Mouse (Mus musculus): Measurements from ENCODE around the gene Clec16a. TPM values are rescaled to one million over a fixed set of nuclear protein-coding genes. Genes with fewer than 3 reads are reported as not detected.

The Clec16a gene
- polyA plus RNA-seq, 1 experiment = 6.3 TPM

- H3K4me3 ChIP-seq (replicated peaks; ENCODE audit: control insufficient read depth, low read depth, low read length) = no peak overlapping the region
- 74% methylated on average over 9 of the region's 9 CpGs for WGBS
- no peaks in the 10 kb centered on the region; the same call in 1 of the 2 replicates for H3K4me1 ChIP-seq (ENCODE audit: control insufficient read depth, insufficient read depth, low read length)
- H3K27ac ChIP-seq (ENCODE audit: control insufficient read depth, insufficient read depth, low read depth, low read length, poor library complexity) = no peak overlapping the region
- no peak for TF ChIP-seq POLR2A (IDR thresholded peaks at IDR 0.05; ENCODE audit: borderline replicate concordance, control insufficient read depth, low read depth, low read length)
These were observed 194.8 kb downstream of the Clec16a start for GRCm38 (mm10) chr16:10739854-10740398.

- TF ChIP-seq CTCF (IDR thresholded peaks at IDR 0.05; ENCODE audit: control insufficient read depth, insufficient read depth, low read length) (no peak), POLR2A (IDR thresholded peaks at IDR 0.05; ENCODE audit: borderline replicate concordance, control insufficient read depth, low read depth, low read length) (no peak)
- Histone ChIP-seq H3K4me1 (ENCODE audit: control insufficient read depth, insufficient read depth, low read length) (no peaks in the 10 kb centered on the region; the same call in 1 of the 2 replicates), H3K27ac (ENCODE audit: control insufficient read depth, insufficient read depth, low read depth, low read length, poor library complexity) (no peak overlapping the region), H3K4me3 (replicated peaks; ENCODE audit: control insufficient read depth, low read depth, low read length) (no peak overlapping the region)
- 54% methylated on average over 2 of the region's 2 CpGs for WGBS
These were observed 195.9 kb downstream of the Clec16a start for GRCm38 (mm10) chr16:10741082-10741481.

- Histone ChIP-seq H3K4me1 (ENCODE audit: control insufficient read depth, insufficient read depth, low read length) (no peaks in the 10 kb centered on the region), H3K27ac (ENCODE audit: control insufficient read depth, insufficient read depth, low read depth, low read length, poor library complexity) (no peak overlapping the region)
- WGBS = 77% methylated on average over 7 of the region's 7 CpGs
These were observed 204.1 kb downstream of the Clec16a start for GRCm38 (mm10) chr16:10749226-10749625.

GRCm38 (mm10) chr16:10749824-10750223 is 204.7 kb downstream of the Clec16a start:
- Histone ChIP-seq H3K4me3 (replicated peaks; ENCODE audit: control insufficient read depth, low read depth, low read length) (no peak overlapping the region), H3K27ac (ENCODE audit: control insufficient read depth, insufficient read depth, low read depth, low read length, poor library complexity) (no peak overlapping the region), H3K4me1 (ENCODE audit: control insufficient read depth, insufficient read depth, low read length) (no peaks in the 10 kb centered on the region)
- TF ChIP-seq CTCF (IDR thresholded peaks at IDR 0.05; ENCODE audit: control insufficient read depth, insufficient read depth, low read length) = no peak
- TF ChIP-seq POLR2A (IDR thresholded peaks at IDR 0.05; ENCODE audit: borderline replicate concordance, control insufficient read depth, low read depth, low read length) = no peak
- WGBS = 79% methylated on average over 7 of the region's 7 CpGs

More at GRCm38 (mm10) chr16:10749226-10749625, 204.1 kb downstream of the Clec16a start:
- TF ChIP-seq POLR2A (IDR thresholded peaks at IDR 0.05; ENCODE audit: borderline replicate concordance, control insufficient read depth, low read depth, low read length) = no peak
- no peak for TF ChIP-seq CTCF (IDR thresholded peaks at IDR 0.05; ENCODE audit: control insufficient read depth, insufficient read depth, low read length)
- H3K4me3 ChIP-seq (replicated peaks; ENCODE audit: control insufficient read depth, low read depth, low read length) = no peak overlapping the region

- H3K4me1 ChIP-seq (ENCODE audit: control insufficient read depth, insufficient read depth, low read length) = no peaks in the 10 kb centered on the region; the same call in 1 of the 2 replicates
- TF ChIP-seq CTCF (IDR thresholded peaks at IDR 0.05; ENCODE audit: control insufficient read depth, insufficient read depth, low read length) (no peak), POLR2A (IDR thresholded peaks at IDR 0.05; ENCODE audit: borderline replicate concordance, control insufficient read depth, low read depth, low read length) (no peak)
- 87% methylated on average over 3 of the region's 3 CpGs for WGBS
- H3K4me3 ChIP-seq (replicated peaks; ENCODE audit: control insufficient read depth, low read depth, low read length) = no peak overlapping the region
- no peak overlapping the region for H3K27ac ChIP-seq (ENCODE audit: control insufficient read depth, insufficient read depth, low read depth, low read length, poor library complexity)
These were observed 209.6 kb downstream of the Clec16a start for GRCm38 (mm10) chr16:10754521-10755296.

GRCm38 (mm10) chr16:10756168-10756567 is 211.0 kb downstream of the Clec16a start:
- H3K4me3 ChIP-seq (replicated peaks; ENCODE audit: control insufficient read depth, low read depth, low read length) = no peak overlapping the region
- no peak overlapping the region for H3K27ac ChIP-seq (ENCODE audit: control insufficient read depth, insufficient read depth, low read depth, low read length, poor library complexity)
- WGBS = 37% methylated on average over 6 of the region's 6 CpGs
- TF ChIP-seq CTCF (IDR thresholded peaks at IDR 0.05; ENCODE audit: control insufficient read depth, insufficient read depth, low read length) (no peak), POLR2A (IDR thresholded peaks at IDR 0.05; ENCODE audit: borderline replicate concordance, control insufficient read depth, low read depth, low read length) (no peak)
- H3K4me1 ChIP-seq (ENCODE audit: control insufficient read depth, insufficient read depth, low read length) = peaks cover under 1% of the 10 kb centered on the region; the same call in 1 of the 2 replicates

GRCm38 (mm10) chr16:10761182-10761581 is 216.0 kb downstream of the Clec16a start:
- TF ChIP-seq POLR2A (IDR thresholded peaks at IDR 0.05; ENCODE audit: borderline replicate concordance, control insufficient read depth, low read depth, low read length) (no peak), CTCF (IDR thresholded peaks at IDR 0.05; ENCODE audit: control insufficient read depth, insufficient read depth, low read length) (no peak)
- no peak overlapping the region for H3K4me3 ChIP-seq (replicated peaks; ENCODE audit: control insufficient read depth, low read depth, low read length)
- H3K4me1 ChIP-seq (ENCODE audit: control insufficient read depth, insufficient read depth, low read length) = peaks cover 2% of the 10 kb centered on the region; the same call in 1 of the 2 replicates
- no peak overlapping the region for H3K27ac ChIP-seq (ENCODE audit: control insufficient read depth, insufficient read depth, low read depth, low read length, poor library complexity)
- 77% methylated on average over 8 of the region's 8 CpGs for WGBS

- 71% methylated on average over 5 of the region's 5 CpGs for WGBS
- Histone ChIP-seq H3K4me3 (replicated peaks; ENCODE audit: control insufficient read depth, low read depth, low read length) (no peak overlapping the region), H3K27ac (ENCODE audit: control insufficient read depth, insufficient read depth, low read depth, low read length, poor library complexity) (no peak overlapping the region), H3K4me1 (ENCODE audit: control insufficient read depth, insufficient read depth, low read length) (peaks cover 2% of the 10 kb centered on the region; the same call in 1 of the 2 replicates)
- TF ChIP-seq POLR2A (IDR thresholded peaks at IDR 0.05; ENCODE audit: borderline replicate concordance, control insufficient read depth, low read depth, low read length) (no peak), CTCF (IDR thresholded peaks at IDR 0.05; ENCODE audit: control insufficient read depth, insufficient read depth, low read length) (no peak)
These were observed 217.5 kb downstream of the Clec16a start for GRCm38 (mm10) chr16:10762569-10763180.
